Mouse (Mus musculus): ENCODE results near the gene Actr2. TPM values are rescaled to one million over a fixed set of nuclear protein-coding genes. Genes with fewer than 3 reads are reported as not detected.
"Not testable (repeated sequence)": the region's sequence is repeated elsewhere in the genome, so short reads cannot be mapped to it uniquely, and the experiment has no call there.

The Actr2 gene
- polyA plus RNA-seq, 1 experiment = 194 TPM

GRCm38 (mm10) chr11:20072826-20073225, 39.9 kb downstream of the Actr2 start:
- no peak for TF ChIP-seq CTCF (IDR thresholded peaks at IDR 0.05; ENCODE audit: borderline replicate concordance, insufficient read depth, low read length)
- no peak for TF ChIP-seq POLR2A (IDR thresholded peaks at IDR 0.05; ENCODE audit: low read depth, low read length)
- Histone ChIP-seq H3K4me3 (ENCODE audit: insufficient read depth, low read length) (no peak overlapping the region), H3K4me1 (ENCODE audit: control insufficient read depth, insufficient read depth, low read length) (no peaks in the 10 kb centered on the region), H3K27ac (ENCODE audit: insufficient read depth, low read length) (no peak overlapping the region)

GRCm38 (mm10) chr11:20072174-20072573, 40.5 kb downstream of the Actr2 start:
- TF ChIP-seq CTCF (IDR thresholded peaks at IDR 0.05; ENCODE audit: borderline replicate concordance, insufficient read depth, low read length) (no peak), POLR2A (IDR thresholded peaks at IDR 0.05; ENCODE audit: low read depth, low read length) (no peak)

GRCm38 (mm10) chr11:20068346-20069004, 44.2 kb downstream of the Actr2 start:
- TF ChIP-seq CTCF (IDR thresholded peaks at IDR 0.05; ENCODE audit: borderline replicate concordance, insufficient read depth, low read length) (no peak), POLR2A (IDR thresholded peaks at IDR 0.05; ENCODE audit: low read depth, low read length) (no peak)
- peaks cover 8% of the 10 kb centered on the region for H3K4me1 ChIP-seq (ENCODE audit: control insufficient read depth, insufficient read depth, low read length)

More at GRCm38 (mm10) chr11:20072174-20072573, 40.5 kb downstream of the Actr2 start:
- H3K27ac ChIP-seq (ENCODE audit: insufficient read depth, low read length) = no peak overlapping the region
- no peaks in the 10 kb centered on the region for H3K4me1 ChIP-seq (ENCODE audit: control insufficient read depth, insufficient read depth, low read length)
- no peak overlapping the region for H3K4me3 ChIP-seq (ENCODE audit: insufficient read depth, low read length)

GRCm38 (mm10) chr11:20067521-20067920, 45.2 kb downstream of the Actr2 start:
- Histone ChIP-seq H3K4me1 (ENCODE audit: control insufficient read depth, insufficient read depth, low read length) (peaks cover 8% of the 10 kb centered on the region), H3K4me3 (ENCODE audit: insufficient read depth, low read length) (no peak overlapping the region), H3K27ac (ENCODE audit: insufficient read depth, low read length) (no peak overlapping the region)
- TF ChIP-seq CTCF (IDR thresholded peaks at IDR 0.05; ENCODE audit: borderline replicate concordance, insufficient read depth, low read length) (no peak), POLR2A (IDR thresholded peaks at IDR 0.05; ENCODE audit: low read depth, low read length) (no peak)

More at GRCm38 (mm10) chr11:20068346-20069004, 44.2 kb downstream of the Actr2 start:
- Histone ChIP-seq H3K4me3 (ENCODE audit: insufficient read depth, low read length) (no peak overlapping the region), H3K27ac (ENCODE audit: insufficient read depth, low read length) (no peak overlapping the region)

- H3K4me3 ChIP-seq (ENCODE audit: insufficient read depth, low read length) = no peak overlapping the region
- no peak for TF ChIP-seq POLR2A (IDR thresholded peaks at IDR 0.05; ENCODE audit: low read depth, low read length)
- no peak for TF ChIP-seq CTCF (IDR thresholded peaks at IDR 0.05; ENCODE audit: borderline replicate concordance, insufficient read depth, low read length)
- H3K4me1 ChIP-seq (ENCODE audit: control insufficient read depth, insufficient read depth, low read length) = peaks cover 8% of the 10 kb centered on the region
- peak overlapping the region; percentile 51; the same call in 1 of the 2 replicates for H3K27ac ChIP-seq (ENCODE audit: insufficient read depth, low read length)
Observed at GRCm38 (mm10) chr11:20066106-20066505, 46.6 kb downstream of the Actr2 start.

GRCm38 (mm10) chr11:20064926-20065325, 47.8 kb downstream of the Actr2 start:
- TF ChIP-seq CTCF (IDR thresholded peaks at IDR 0.05; ENCODE audit: borderline replicate concordance, insufficient read depth, low read length) = no peak
- no peak for TF ChIP-seq POLR2A (IDR thresholded peaks at IDR 0.05; ENCODE audit: low read depth, low read length)
- Histone ChIP-seq H3K4me1 (ENCODE audit: control insufficient read depth, insufficient read depth, low read length) (peaks cover 8% of the 10 kb centered on the region), H3K4me3 (ENCODE audit: insufficient read depth, low read length) (no peak overlapping the region), H3K27ac (ENCODE audit: insufficient read depth, low read length) (no peak overlapping the region)

- not testable (repeated sequence) for H3K27ac ChIP-seq (ENCODE audit: insufficient read depth, low read length); H3K4me1 ChIP-seq (ENCODE audit: control insufficient read depth, insufficient read depth, low read length); H3K4me3 ChIP-seq (ENCODE audit: insufficient read depth, low read length)
Observed at GRCm38 (mm10) chr11:20064086-20064485, 48.6 kb downstream of the Actr2 start.

- H3K4me3 ChIP-seq (ENCODE audit: insufficient read depth, low read length); H3K27ac ChIP-seq (ENCODE audit: insufficient read depth, low read length); H3K4me1 ChIP-seq (ENCODE audit: control insufficient read depth, insufficient read depth, low read length): not testable (repeated sequence)
Observed at GRCm38 (mm10) chr11:20062801-20063200, 49.9 kb downstream of the Actr2 start.

- TF ChIP-seq CTCF (IDR thresholded peaks at IDR 0.05; ENCODE audit: borderline replicate concordance, insufficient read depth, low read length) (no peak), POLR2A (IDR thresholded peaks at IDR 0.05; ENCODE audit: low read depth, low read length) (no peak)
- no peaks in the 10 kb centered on the region for H3K4me1 ChIP-seq (ENCODE audit: control insufficient read depth, insufficient read depth, low read length)
Observed at GRCm38 (mm10) chr11:20059736-20060135, 53.0 kb downstream of the Actr2 start.

GRCm38 (mm10) chr11:20057429-20057828, 55.3 kb downstream of the Actr2 start:
- Histone ChIP-seq H3K4me1 (ENCODE audit: control insufficient read depth, insufficient read depth, low read length) (no peaks in the 10 kb centered on the region), H3K27ac (ENCODE audit: insufficient read depth, low read length) (no peak overlapping the region), H3K4me3 (ENCODE audit: insufficient read depth, low read length) (no peak overlapping the region)
- no peak for TF ChIP-seq POLR2A (IDR thresholded peaks at IDR 0.05; ENCODE audit: low read depth, low read length)
- TF ChIP-seq CTCF (IDR thresholded peaks at IDR 0.05; ENCODE audit: borderline replicate concordance, insufficient read depth, low read length) = no peak

More at GRCm38 (mm10) chr11:20059736-20060135, 53.0 kb downstream of the Actr2 start:
- no peak overlapping the region for H3K27ac ChIP-seq (ENCODE audit: insufficient read depth, low read length)
- H3K4me3 ChIP-seq (ENCODE audit: insufficient read depth, low read length) = no peak overlapping the region

GRCm38 (mm10) chr11:20056168-20056567, 56.5 kb downstream of the Actr2 start:
- TF ChIP-seq CTCF (IDR thresholded peaks at IDR 0.05; ENCODE audit: borderline replicate concordance, insufficient read depth, low read length) (no peak), POLR2A (IDR thresholded peaks at IDR 0.05; ENCODE audit: low read depth, low read length) (no peak)
- H3K4me1 ChIP-seq (ENCODE audit: control insufficient read depth, insufficient read depth, low read length) = no peaks in the 10 kb centered on the region
- no peak overlapping the region for H3K27ac ChIP-seq (ENCODE audit: insufficient read depth, low read length)
- H3K4me3 ChIP-seq (ENCODE audit: insufficient read depth, low read length) = no peak overlapping the region
